Mouse (Mus musculus): ENCODE data around the gene Stxbp4. TPM values are rescaled to one million over a fixed set of nuclear protein-coding genes. Genes with fewer than 3 reads are reported as not detected.

Stxbp4 gene
- polyA plus RNA-seq, 1 experiment from 2014 or later = 36.5 TPM

DNA sequence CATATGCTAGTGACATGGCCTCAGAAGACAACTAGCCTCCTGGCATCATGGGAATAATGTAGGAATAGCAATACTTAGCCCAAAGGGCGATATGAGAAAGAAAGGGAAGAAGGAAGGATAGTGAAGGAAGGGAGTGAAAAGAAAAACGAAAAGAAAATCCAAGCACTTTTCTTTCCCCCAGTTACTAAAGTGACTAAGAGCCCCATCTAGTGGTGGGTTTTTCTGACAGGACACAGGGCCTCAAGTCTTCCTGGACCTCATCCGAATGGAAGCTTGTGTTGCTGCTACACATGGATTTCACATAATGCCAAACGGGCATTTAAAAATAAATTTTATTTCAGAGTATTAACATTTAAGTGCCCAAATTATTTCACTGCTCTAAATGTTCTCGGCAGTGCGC, 14.4 kb downstream of the Stxbp4 start:
- DNase-seq (ENCODE audit: low spot score, missing footprints) (peak; percentile 78), ATAC-seq (ENCODE audit: low FRiP score) (no peak)
- Histone ChIP-seq H3K36me3 (ENCODE audit: control insufficient read depth, insufficient read depth, low read length) (no peaks in the 10 kb centered on the region), H3K9me3 (ENCODE audit: control insufficient read depth, low read length) (no peaks in the 10 kb centered on the region), H3K27ac (ENCODE audit: low read depth, low read length) (no peak overlapping the region), H3K4me3 (ENCODE audit: low read depth, low read length) (no peak overlapping the region), H3K4me2 (no peak overlapping the region), H3K27me3 (ENCODE audit: control insufficient read depth, insufficient read depth, low read length) (no peaks in the 10 kb centered on the region), H3K9ac (ENCODE audit: low read length) (no peak overlapping the region), H3K4me1 (ENCODE audit: control insufficient read depth, insufficient read depth, low read length) (no peaks in the 10 kb centered on the region)
- WGBS = 54% methylated on average over 6 of the region's 6 CpGs

DNA sequence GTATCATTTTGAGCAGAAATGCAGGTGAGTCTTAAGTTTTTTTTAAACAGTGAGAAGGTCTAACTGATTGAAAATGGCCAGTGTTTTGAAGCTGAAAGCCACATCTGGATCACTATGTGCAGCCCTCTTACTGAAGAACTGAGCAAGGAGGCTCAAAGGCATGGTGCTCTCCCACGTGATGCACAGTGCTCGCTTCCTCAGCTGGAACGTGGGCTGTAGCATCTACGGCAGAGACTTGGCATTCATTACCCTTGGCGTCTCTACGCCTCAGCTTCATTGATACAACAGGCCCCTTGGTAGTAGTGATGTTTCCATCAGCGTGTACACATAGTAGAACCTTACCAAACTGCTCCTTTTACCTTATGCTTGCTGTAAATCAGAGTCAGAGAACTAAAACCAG, 15.4 kb downstream of the Stxbp4 start:
- 90% methylated on average over 7 of the region's 7 CpGs for WGBS
- H3K27me3 ChIP-seq (ENCODE audit: control insufficient read depth, insufficient read depth, low read length) = no peaks in the 10 kb centered on the region
- no peak overlapping the region for H3K4me3 ChIP-seq (ENCODE audit: low read depth, low read length)
- H3K27ac ChIP-seq (ENCODE audit: low read depth, low read length) = no peak overlapping the region
- H3K36me3 ChIP-seq (ENCODE audit: control insufficient read depth, insufficient read depth, low read length) = no peaks in the 10 kb centered on the region
- H3K9ac ChIP-seq (ENCODE audit: low read length) = no peak overlapping the region
- no peak for DNase-seq (ENCODE audit: low spot score, missing footprints)
- no peak overlapping the region for H3K4me2 ChIP-seq
- no peak for ATAC-seq (ENCODE audit: low FRiP score)
- no peaks in the 10 kb centered on the region for H3K9me3 ChIP-seq (ENCODE audit: control insufficient read depth, low read length)
- H3K4me1 ChIP-seq (ENCODE audit: control insufficient read depth, insufficient read depth, low read length) = no peaks in the 10 kb centered on the region

DNA sequence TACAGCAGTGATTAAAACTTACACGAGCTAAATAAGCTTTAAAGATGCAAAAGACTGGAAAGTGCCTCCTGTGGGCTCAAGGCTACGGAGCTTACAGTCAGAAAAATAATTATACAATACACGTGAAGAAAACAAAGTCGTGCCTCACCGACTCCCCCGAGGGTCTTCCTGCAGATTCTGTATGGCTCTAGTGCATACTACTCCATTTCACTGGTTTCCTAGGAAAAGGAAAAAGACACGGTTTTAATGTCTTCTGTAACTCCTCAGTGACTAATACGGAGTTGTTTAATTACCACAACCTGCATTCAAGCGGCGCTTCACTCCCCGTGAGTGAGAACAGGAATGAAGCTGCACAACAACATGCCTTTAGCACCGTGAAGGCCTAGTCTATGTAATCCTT, 15.8 kb downstream of the Stxbp4 start:
- no peaks in the 10 kb centered on the region for H3K4me1 ChIP-seq (ENCODE audit: control insufficient read depth, insufficient read depth, low read length)
- WGBS = 90% methylated on average over 12 of the region's 12 CpGs
- no peak overlapping the region for H3K27ac ChIP-seq (ENCODE audit: low read depth, low read length)
- ATAC-seq (ENCODE audit: low FRiP score) (no peak), DNase-seq (ENCODE audit: low spot score, missing footprints) (no peak)
- no peak overlapping the region for H3K4me2 ChIP-seq
- H3K9ac ChIP-seq (ENCODE audit: low read length) = no peak overlapping the region
- H3K27me3 ChIP-seq (ENCODE audit: control insufficient read depth, insufficient read depth, low read length) = no peaks in the 10 kb centered on the region
- H3K36me3 ChIP-seq (ENCODE audit: control insufficient read depth, insufficient read depth, low read length) = no peaks in the 10 kb centered on the region
- H3K4me3 ChIP-seq (ENCODE audit: low read depth, low read length) = no peak overlapping the region
- no peaks in the 10 kb centered on the region for H3K9me3 ChIP-seq (ENCODE audit: control insufficient read depth, low read length)

DNA sequence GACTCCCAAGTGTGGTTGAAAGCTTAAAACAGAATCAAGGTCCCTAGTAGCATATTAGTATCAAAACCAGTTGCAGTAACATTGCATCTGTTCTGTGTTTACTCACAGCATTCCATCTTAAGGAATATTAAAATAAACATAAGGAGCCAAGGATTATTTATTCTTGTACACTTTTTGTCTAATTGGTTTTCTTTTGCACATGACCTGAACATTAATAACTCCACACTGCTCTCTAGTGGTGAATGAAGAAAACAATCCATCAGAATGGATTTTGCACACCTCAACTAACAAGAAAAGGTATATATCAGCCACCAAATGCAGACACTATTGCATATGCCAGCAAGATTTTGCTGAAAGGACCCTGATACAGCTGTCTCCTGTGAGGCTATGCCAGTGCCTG, 21.5 kb downstream of the Stxbp4 start:
- Histone ChIP-seq H3K27ac (ENCODE audit: low read depth, low read length) (no peak overlapping the region), H3K9me3 (ENCODE audit: control insufficient read depth, low read length) (no peaks in the 10 kb centered on the region), H3K4me2 (no peak overlapping the region), H3K36me3 (ENCODE audit: control insufficient read depth, insufficient read depth, low read length) (no peaks in the 10 kb centered on the region), H3K4me1 (ENCODE audit: control insufficient read depth, insufficient read depth, low read length) (no peaks in the 10 kb centered on the region), H3K4me3 (ENCODE audit: low read depth, low read length) (no peak overlapping the region), H3K27me3 (ENCODE audit: control insufficient read depth, insufficient read depth, low read length) (no peaks in the 10 kb centered on the region), H3K9ac (ENCODE audit: low read length) (no peak overlapping the region)
- DNase-seq (ENCODE audit: low spot score, missing footprints) (peak; percentile 84), ATAC-seq (ENCODE audit: low FRiP score) (no peak)

DNA sequence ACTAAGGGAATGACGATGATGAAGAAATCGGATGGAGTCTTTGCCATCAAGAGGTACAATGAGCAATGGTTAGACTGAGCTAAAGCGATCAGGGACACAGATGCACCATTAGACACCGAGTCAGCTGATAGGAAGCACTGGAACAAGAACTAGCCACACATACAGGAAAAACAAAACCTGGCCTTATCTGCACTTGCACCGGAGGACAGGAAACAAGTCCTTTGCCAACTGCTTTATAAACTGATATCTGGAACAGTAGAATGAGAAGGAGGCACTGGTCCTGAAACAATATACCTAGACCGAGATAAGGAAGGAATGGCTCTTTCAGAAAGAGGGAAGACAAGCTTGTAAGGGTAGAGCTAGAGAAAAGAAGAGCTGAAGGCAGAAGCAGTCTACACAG, 23.1 kb downstream of the Stxbp4 start:
- no peak overlapping the region for H3K4me3 ChIP-seq (ENCODE audit: low read depth, low read length)
- WGBS = 94% methylated on average over 6 of the region's 6 CpGs
- ATAC-seq (ENCODE audit: low FRiP score) = no peak

DNA sequence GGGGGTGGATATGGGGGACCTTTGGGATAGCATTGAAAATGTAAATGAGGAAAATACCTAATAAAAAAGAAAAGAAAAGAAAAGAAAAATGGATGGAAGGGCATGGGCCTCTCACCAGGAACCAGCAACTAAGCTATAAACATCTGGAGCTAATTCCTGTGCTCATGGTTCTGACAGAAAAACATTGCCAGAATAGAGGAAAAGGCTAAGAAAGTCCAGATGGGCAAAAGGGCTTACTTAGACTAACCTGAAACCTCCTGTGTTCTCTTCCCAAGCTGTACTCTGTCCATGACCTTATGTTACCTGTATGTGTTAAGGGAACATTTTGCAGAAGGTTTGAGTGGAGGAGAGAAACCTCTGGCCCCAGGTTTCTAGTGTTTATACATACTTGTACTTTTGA, 25.8 kb downstream of the Stxbp4 start:
- no peaks in the 10 kb centered on the region for H3K9me3 ChIP-seq (ENCODE audit: control insufficient read depth, low read length)
- no peaks in the 10 kb centered on the region for H3K36me3 ChIP-seq (ENCODE audit: control insufficient read depth, insufficient read depth, low read length)
- peak; percentile 61 for DNase-seq (ENCODE audit: low spot score, missing footprints)
- H3K4me2 ChIP-seq = no peak overlapping the region
- H3K27ac ChIP-seq (ENCODE audit: low read depth, low read length) = no peak overlapping the region
- no peak for ATAC-seq (ENCODE audit: low FRiP score)
- H3K4me3 ChIP-seq (ENCODE audit: low read depth, low read length) = no peak overlapping the region
- H3K9ac ChIP-seq (ENCODE audit: low read length) = no peak overlapping the region
- no peaks in the 10 kb centered on the region for H3K27me3 ChIP-seq (ENCODE audit: control insufficient read depth, insufficient read depth, low read length)
- no peaks in the 10 kb centered on the region for H3K4me1 ChIP-seq (ENCODE audit: control insufficient read depth, insufficient read depth, low read length)

More for the DNA sequence above, 23.1 kb downstream of the Stxbp4 start:
- peak; percentile 68 for DNase-seq (ENCODE audit: low spot score, missing footprints)
- Histone ChIP-seq H3K36me3 (ENCODE audit: control insufficient read depth, insufficient read depth, low read length) (no peaks in the 10 kb centered on the region), H3K9ac (ENCODE audit: low read length) (no peak overlapping the region), H3K9me3 (ENCODE audit: control insufficient read depth, low read length) (no peaks in the 10 kb centered on the region), H3K4me1 (ENCODE audit: control insufficient read depth, insufficient read depth, low read length) (no peaks in the 10 kb centered on the region), H3K27ac (ENCODE audit: low read depth, low read length) (no peak overlapping the region), H3K4me2 (no peak overlapping the region), H3K27me3 (ENCODE audit: control insufficient read depth, insufficient read depth, low read length) (no peaks in the 10 kb centered on the region)

DNA sequence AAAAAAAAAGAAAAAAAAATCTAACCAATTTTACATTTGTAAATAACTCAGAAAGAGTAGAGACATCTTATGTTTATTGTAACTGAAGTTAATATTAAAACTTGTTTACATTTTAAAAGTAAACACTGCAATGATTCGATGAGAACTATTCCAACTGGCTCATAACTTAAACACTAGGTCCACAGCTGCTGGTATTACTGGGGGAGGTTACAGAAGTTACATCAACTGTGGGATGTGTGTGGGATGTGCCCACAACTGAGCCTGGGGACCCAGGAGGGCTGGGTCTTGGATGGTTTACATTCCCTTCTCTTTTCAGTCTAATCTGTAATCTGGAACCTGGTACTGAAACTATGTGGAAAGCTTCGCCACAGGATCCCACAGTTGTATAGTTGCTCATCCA, 34.8 kb downstream of the Stxbp4 start:
- peaks cover 5% of the 10 kb centered on the region; the same call in 1 of the 2 replicates for H3K36me3 ChIP-seq (ENCODE audit: control insufficient read depth, insufficient read depth, low read length)
- 97% methylated on average over 2 of the region's 2 CpGs for WGBS
- no peak for ATAC-seq (ENCODE audit: low FRiP score)
- H3K27ac ChIP-seq (ENCODE audit: low read depth, low read length) = no peak overlapping the region
- no peak for DNase-seq (ENCODE audit: low spot score, missing footprints)
- H3K9me3 ChIP-seq (ENCODE audit: control insufficient read depth, low read length) = no peaks in the 10 kb centered on the region
- H3K4me1 ChIP-seq (ENCODE audit: control insufficient read depth, insufficient read depth, low read length) = no peaks in the 10 kb centered on the region
- no peak overlapping the region for H3K4me2 ChIP-seq
- no peaks in the 10 kb centered on the region for H3K27me3 ChIP-seq (ENCODE audit: control insufficient read depth, insufficient read depth, low read length)
- H3K4me3 ChIP-seq (ENCODE audit: low read depth, low read length) = no peak overlapping the region
- H3K9ac ChIP-seq (ENCODE audit: low read length) = no peak overlapping the region

DNA sequence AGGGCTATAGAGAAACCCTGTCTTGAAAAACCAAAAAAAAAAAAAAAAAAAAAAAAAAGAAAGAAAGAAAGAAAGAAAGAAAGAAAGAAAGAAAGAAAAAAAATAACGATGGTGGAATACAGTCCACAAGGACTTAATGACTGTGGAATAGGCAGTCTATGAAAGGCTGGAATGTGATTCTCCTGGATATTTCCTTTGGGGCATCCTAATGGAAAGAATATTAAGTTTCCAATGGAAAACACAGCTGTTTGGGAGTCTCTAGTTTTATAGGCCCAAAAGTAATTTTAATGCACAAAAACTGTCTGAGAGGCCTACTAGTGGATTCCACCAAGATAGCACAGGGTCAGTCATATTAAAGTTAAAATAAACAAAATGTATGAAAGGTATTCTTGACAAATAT, 42.1 kb downstream of the Stxbp4 start:
- ATAC-seq (ENCODE audit: low FRiP score) (no peak), DNase-seq (ENCODE audit: low spot score, missing footprints) (peak; percentile 53)
- Histone ChIP-seq H3K27me3 (ENCODE audit: control insufficient read depth, insufficient read depth, low read length) (no peaks in the 10 kb centered on the region), H3K9ac (ENCODE audit: low read length) (no peak overlapping the region), H3K9me3 (ENCODE audit: control insufficient read depth, low read length) (no peaks in the 10 kb centered on the region), H3K4me3 (ENCODE audit: low read depth, low read length) (no peak overlapping the region), H3K4me2 (no peak overlapping the region), H3K4me1 (ENCODE audit: control insufficient read depth, insufficient read depth, low read length) (no peaks in the 10 kb centered on the region), H3K27ac (ENCODE audit: low read depth, low read length) (no peak overlapping the region), H3K36me3 (ENCODE audit: control insufficient read depth, insufficient read depth, low read length) (peaks cover 7% of the 10 kb centered on the region; the same call in 1 of the 2 replicates)
- WGBS = 97% methylated on average over 1 of the region's 1 CpGs

DNA sequence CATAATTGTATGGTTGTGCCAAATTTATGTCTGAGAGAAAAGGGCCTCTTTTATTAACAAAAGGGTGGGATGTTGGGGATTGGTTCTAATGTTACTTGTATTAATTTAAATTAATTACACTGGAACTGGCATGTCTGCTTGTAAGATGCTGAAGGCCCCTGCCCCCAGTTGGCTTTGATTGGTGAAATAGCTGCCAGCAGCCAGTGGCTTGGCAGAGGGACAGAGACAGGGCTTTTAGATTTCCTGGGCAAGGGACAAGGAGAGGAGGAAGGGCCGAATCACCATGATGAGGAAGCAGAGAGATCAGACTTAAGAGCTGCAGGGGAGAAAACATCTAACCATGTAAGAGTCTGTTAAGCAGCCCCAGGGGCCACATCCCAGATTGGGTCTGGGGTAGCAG, 46.9 kb downstream of the Stxbp4 start:
- WGBS = 81% methylated on average over 1 of the region's 1 CpGs
- H3K36me3 ChIP-seq (ENCODE audit: control insufficient read depth, insufficient read depth, low read length) = peaks cover 10% of the 10 kb centered on the region; the same call in 1 of the 2 replicates
- H3K4me1 ChIP-seq (ENCODE audit: control insufficient read depth, insufficient read depth, low read length) = no peaks in the 10 kb centered on the region
- no peak overlapping the region for H3K27ac ChIP-seq (ENCODE audit: low read depth, low read length)
- H3K27me3 ChIP-seq (ENCODE audit: control insufficient read depth, insufficient read depth, low read length) = no peaks in the 10 kb centered on the region
- H3K4me2 ChIP-seq = no peak overlapping the region
- H3K9me3 ChIP-seq (ENCODE audit: control insufficient read depth, low read length) = no peaks in the 10 kb centered on the region
- no peak overlapping the region for H3K4me3 ChIP-seq (ENCODE audit: low read depth, low read length)
- DNase-seq (ENCODE audit: low spot score, missing footprints) (no peak), ATAC-seq (ENCODE audit: low FRiP score) (no peak)
- H3K9ac ChIP-seq (ENCODE audit: low read length) = no peak overlapping the region

DNA sequence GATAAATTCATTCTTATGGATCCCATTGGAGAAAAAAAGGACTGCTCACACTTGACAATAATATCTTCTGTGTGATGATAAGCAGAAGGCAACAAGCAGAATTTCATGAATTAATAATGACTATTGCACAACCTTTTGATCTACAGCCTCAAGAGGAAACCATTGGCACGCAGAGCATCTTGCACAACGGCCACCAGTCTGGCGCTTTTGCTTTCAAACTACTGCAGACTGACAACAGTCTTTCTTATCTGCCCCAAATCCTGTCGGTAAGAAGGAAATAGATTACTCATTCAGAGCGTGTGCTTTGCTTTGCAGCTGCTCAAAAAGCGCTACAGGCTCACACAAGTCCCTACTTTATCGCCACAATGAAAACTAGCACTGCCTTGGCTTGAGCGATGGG, 51.7 kb downstream of the Stxbp4 start:
- Histone ChIP-seq H3K9ac (ENCODE audit: low read length) (no peak overlapping the region), H3K4me3 (ENCODE audit: low read depth, low read length) (no peak overlapping the region), H3K36me3 (ENCODE audit: control insufficient read depth, insufficient read depth, low read length) (peaks cover 9% of the 10 kb centered on the region; the same call in 1 of the 2 replicates), H3K9me3 (ENCODE audit: control insufficient read depth, low read length) (no peaks in the 10 kb centered on the region), H3K4me1 (ENCODE audit: control insufficient read depth, insufficient read depth, low read length) (no peaks in the 10 kb centered on the region), H3K27ac (ENCODE audit: low read depth, low read length) (no peak overlapping the region), H3K27me3 (ENCODE audit: control insufficient read depth, insufficient read depth, low read length) (no peaks in the 10 kb centered on the region), H3K4me2 (no peak overlapping the region)
- ATAC-seq (ENCODE audit: low FRiP score) = no peak
- DNase-seq (ENCODE audit: low spot score, missing footprints) = no peak
- 95% methylated on average over 8 of the region's 8 CpGs for WGBS

Measured in midbrain, embryonic 11.5 days (tissue).